Mouse (Mus musculus) ES-E14 (cell line): ENCODE results near the gene Ubap2l. TPM values are rescaled to one million over a fixed set of nuclear protein-coding genes. Genes with fewer than 3 reads are reported as not detected.

Experiments used
- DNase-seq: peaks from one replicate; pipeline ENCODE4 v3.0.0-alpha.2; 2013; ENCODE audit warnings: low read depth, low spot score
- H3K27ac ChIP-seq: 2 replicates; pipeline ENCODE4 v1.5.1; 2012; ENCODE audit warnings: low read depth, mild to moderate bottlenecking, low read length, moderate library complexity, mixed read lengths; ENCODE audit not compliant: poor library complexity, insufficient read depth, severe bottlenecking
- H3K36me3 ChIP-seq: 2 replicates; pipeline ENCODE4 v1.6.1; 2012; ENCODE audit warnings: mild to moderate bottlenecking, low read length, moderate library complexity, mixed read lengths; ENCODE audit not compliant: control insufficient read depth, poor library complexity, insufficient read depth, severe bottlenecking
- H3K4me1 ChIP-seq, 2 experiments: fragments of 150-350 bp in 1 of 2; sonication (generic) in 1 of 2; 2 replicates each; pipeline ENCODE4 v1.6.1; 2012; ENCODE audit warnings: low read length in 2 of 2, mild to moderate bottlenecking in 1 of 2, mixed read lengths in 1 of 2; ENCODE audit not compliant: control insufficient read depth in 2 of 2, insufficient read depth in 2 of 2, poor library complexity in 1 of 2
- H3K4me3 ChIP-seq, 2 experiments: fragments of 150-350 bp in 1 of 2; sonication (generic) in 1 of 2; 2 replicates each; pipeline ENCODE4 v1.5.1; 2012; ENCODE audit warnings: low read length in 2 of 2, low read depth in 1 of 2, mild to moderate bottlenecking in 1 of 2, mixed read lengths in 1 of 2; ENCODE audit not compliant: insufficient read depth in 1 of 2, poor library complexity in 1 of 2, severe bottlenecking in 1 of 2
- H3K9ac ChIP-seq: 2 replicates; pipeline ENCODE4 v1.6.1; 2012; ENCODE audit warnings: low read depth, mild to moderate bottlenecking, low read length, mixed read lengths; ENCODE audit not compliant: poor library complexity, insufficient read depth, severe bottlenecking
- H3K9me3 ChIP-seq: fragments of 150-350 bp; sonication (generic); 2 replicates; pipeline ENCODE4 v1.6.1; 2012; ENCODE audit warnings: low read depth, mild to moderate bottlenecking, low read length; ENCODE audit not compliant: control insufficient read depth, insufficient read depth
- CHD2 ChIP-seq: IDR thresholded peaks from 2 replicates; pipeline ENCODE4 v1.6.1; 2014; ENCODE audit warnings: mild to moderate bottlenecking, low read depth, low read length, inconsistent platforms
- HCFC1 ChIP-seq: IDR thresholded peaks from 2 replicates; pipeline ENCODE4 v1.6.1; 2012; ENCODE audit warnings: low read length, inconsistent platforms, borderline replicate concordance; ENCODE audit not compliant: insufficient read depth
- MAFK ChIP-seq: IDR thresholded peaks from 2 replicates; pipeline ENCODE4 v1.6.1; 2014; ENCODE audit warnings: mild to moderate bottlenecking, low read depth, low read length, inconsistent platforms; ENCODE audit not compliant: insufficient read depth
- ZC3H11A ChIP-seq: IDR thresholded peaks from 2 replicates; pipeline ENCODE4 v1.6.1; 2012; ENCODE audit warnings: low read depth, mild to moderate bottlenecking, inconsistent platforms, low read length, borderline replicate concordance
- ZNF384 ChIP-seq: IDR thresholded peaks from 2 replicates; pipeline ENCODE4 v1.6.1; 2012; ENCODE audit warnings: low read depth, low read length, inconsistent platforms
- in situ Hi-C, 2 experiments: fragments of 600-800 bp; cut with MboI; formaldehyde crosslinking; loops; one replicate each; pipeline ENCODE4 v1.15.1; 2025; ENCODE audit warnings: low sequenced_read_pairs in 2 of 2, inconsistent platforms in 1 of 2; ENCODE audit not compliant: unreplicated experiment in 2 of 2
- total RNA-seq: library from RNA; depleted of rRNA; stranded (reverse); fragments of 300-350 nt; gene quantifications from 2 replicates; pipeline ENCODE4 v1.2.3, GENCODE M21; 2012

The Ubap2l gene
- total RNA-seq, 1 experiment, result 109 TPM

DNA sequence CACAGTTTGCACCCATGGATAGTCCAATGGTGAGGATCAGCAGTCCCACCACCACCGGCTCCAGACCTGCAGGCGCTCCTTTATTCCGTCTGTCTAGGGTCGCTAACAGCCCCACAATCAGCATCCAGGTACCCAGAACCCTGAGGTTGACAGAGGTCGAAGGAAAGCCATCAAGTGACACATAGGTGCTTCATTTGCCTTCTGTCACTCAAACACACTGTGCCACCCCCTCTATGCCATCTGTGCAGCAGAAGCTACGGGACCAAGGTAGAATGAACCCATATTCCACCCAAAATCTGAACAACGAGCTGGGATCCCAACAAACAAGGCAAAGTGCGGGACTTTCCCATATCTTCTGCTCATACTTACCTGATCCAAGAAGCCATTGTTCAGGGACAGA, 86.9 kb downstream of the Ubap2l start:
- Histone ChIP-seq H3K4me3 (no peak overlapping the region), H3K9ac (no peak overlapping the region), H3K27ac (no peak overlapping the region), H3K4me1 (peaks cover 0 to 10% of the 10 kb centered on the region in 2 experiments; a peak in 3 of 4 replicates), H3K9me3 (no peaks in the 10 kb centered on the region), H3K36me3 (no peaks in the 10 kb centered on the region)
- in situ Hi-C loops, result no loop called here
- TF ChIP-seq HCFC1 (no peak), CHD2 (no peak)
- no peak for DNase-seq

DNA sequence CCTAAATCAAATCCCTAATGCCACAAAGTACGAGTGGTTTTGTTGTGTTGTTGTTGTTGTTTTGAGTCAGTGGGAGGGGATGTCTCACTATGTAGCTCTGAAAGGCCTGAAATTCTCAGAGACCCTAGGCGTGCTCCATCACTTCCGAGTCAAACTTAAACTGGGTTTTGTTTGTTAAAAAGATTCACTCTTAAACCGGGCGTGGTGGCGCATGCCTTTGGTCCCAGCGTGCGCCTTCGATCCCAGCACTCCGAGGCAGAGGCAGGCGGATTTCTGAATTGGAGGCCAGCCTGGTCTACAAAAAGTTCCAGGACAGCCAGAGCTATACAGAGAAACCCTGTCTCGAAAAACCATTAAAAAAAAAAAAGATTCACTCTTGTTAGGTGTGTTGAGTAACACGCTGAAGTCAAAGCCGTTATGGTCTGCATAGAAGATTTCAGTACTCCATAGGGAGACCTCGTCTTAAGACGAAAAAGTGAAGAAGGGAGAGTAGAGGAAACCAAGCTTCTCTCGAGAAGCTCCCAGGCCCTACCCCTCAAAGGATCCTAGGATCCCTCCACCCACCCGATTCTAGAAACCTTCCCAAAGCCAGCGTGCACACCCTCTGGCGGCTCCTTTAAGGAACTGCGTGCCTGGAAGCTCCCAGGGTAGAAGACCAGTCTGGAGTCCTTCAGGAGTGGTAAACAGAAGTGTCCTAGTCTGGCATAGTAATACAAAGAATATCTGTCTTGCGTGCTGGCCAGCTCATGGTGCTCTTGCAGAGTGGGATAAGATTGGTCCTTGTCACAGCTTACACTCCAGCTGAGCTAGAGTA, 88.3 kb downstream of the Ubap2l start:
- TF ChIP-seq CHD2, result no peak
- no peak for TF ChIP-seq HCFC1
- no peak for TF ChIP-seq ZNF384
- no peak for TF ChIP-seq ZC3H11A
- no peak for TF ChIP-seq MAFK
- peak overlapping the region; percentile 87 for H3K9ac ChIP-seq
- H3K4me1 ChIP-seq, result peaks cover 0 to 13% of the 10 kb centered on the region in 2 experiments; a peak in 3 of 4 replicates
- H3K36me3 ChIP-seq, result no peaks in the 10 kb centered on the region
- H3K27ac ChIP-seq, result 0 out of 2 replicates have a peak overlapping the region, but pooled peaks have one; percentile 48
- peak; percentile 89 for DNase-seq
- in situ Hi-C loops, result no loop called here
- H3K9me3 ChIP-seq, result no peaks in the 10 kb centered on the region
- peak overlapping the region; percentile 87 to 90 for H3K4me3 ChIP-seq

DNA sequence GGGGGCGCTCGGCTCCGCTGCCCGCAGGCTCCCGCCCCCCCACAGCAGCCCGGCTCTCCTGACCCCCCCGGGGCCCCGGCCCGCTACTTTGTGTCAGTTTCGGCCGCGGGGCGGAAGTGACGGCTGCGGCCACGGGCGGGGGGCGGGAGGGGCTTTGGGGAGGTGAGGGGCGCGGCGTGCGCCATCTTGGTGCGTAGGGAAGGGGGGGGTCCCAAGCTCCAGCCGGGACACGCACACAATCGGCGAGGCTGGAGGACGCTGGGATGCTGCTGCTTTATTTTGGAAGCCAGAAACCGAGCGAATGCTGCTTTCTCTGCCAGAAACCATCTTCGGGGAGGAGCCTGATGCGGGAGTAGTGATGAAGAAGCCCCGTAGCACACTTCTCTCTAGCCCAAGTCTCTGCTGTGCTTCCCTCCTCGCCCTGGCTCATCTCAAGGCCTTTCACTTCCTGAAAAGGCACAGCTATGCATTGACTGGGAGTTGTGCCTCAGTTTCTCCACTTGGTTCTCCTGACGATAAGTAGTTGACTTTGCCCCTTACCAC, 89.1 kb downstream of the Ubap2l start, which contains the start of gene Atp8b2:
Gene Atp8b2, minus strand, starts transcription at position 288 of the 543 bp plus-strand sequence.
- TF ChIP-seq CHD2 (no peak), ZNF384 (no peak), MAFK (no peak), ZC3H11A (no peak), HCFC1 (no peak)
- H3K4me1 ChIP-seq, result peaks cover 0 to 17% of the 10 kb centered on the region in 2 experiments; a peak in 3 of 4 replicates

DNA sequence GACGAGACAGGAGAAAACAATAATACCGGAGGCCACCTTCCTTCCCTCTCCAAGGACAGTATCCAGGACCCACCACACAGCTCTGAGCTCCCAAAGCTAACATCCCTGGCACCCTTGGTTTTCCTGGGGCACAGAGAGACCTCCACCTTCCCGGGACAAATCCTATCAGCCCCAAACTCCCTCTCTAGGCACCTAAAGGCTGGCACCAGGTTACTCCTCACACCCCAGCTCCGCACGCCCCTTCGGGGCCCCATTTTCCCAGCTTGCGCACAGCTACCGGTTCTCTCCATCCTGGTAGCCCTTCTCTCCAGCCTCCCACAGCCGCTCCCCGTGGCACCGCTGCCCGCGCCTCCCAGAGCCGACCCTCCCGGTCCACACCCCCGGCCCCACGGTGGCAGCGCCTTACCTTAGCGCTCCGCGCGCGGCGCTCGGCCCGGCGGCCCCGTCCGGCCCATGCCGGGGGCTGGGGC, 89.6 kb downstream of the Ubap2l start:
- in situ Hi-C loops, result no loop called here
- no peak overlapping the region for H3K27ac ChIP-seq
- DNase-seq, result no peak
- peak overlapping the region; percentile 87 for H3K9ac ChIP-seq
- H3K9me3 ChIP-seq, result no peaks in the 10 kb centered on the region
- peaks cover 0 to 17% of the 10 kb centered on the region in 2 experiments; a peak in 3 of 4 replicates for H3K4me1 ChIP-seq
- H3K36me3 ChIP-seq, result no peaks in the 10 kb centered on the region
- H3K4me3 ChIP-seq, result peak overlapping the region; percentile 87 to 90
- no peak for TF ChIP-seq HCFC1
- TF ChIP-seq MAFK, result no peak
- TF ChIP-seq ZNF384, result no peak
- TF ChIP-seq CHD2, result no peak
- TF ChIP-seq ZC3H11A, result no peak

More for the DNA sequence above, 89.1 kb downstream of the Ubap2l start, which contains the start of gene Atp8b2:
- H3K36me3 ChIP-seq, result no peaks in the 10 kb centered on the region
- peak within 1 kb of the TSS; percentile 87 to 90 for H3K4me3 ChIP-seq
- peak within 1 kb of the TSS; percentile 87 for H3K9ac ChIP-seq
- peak within 1 kb of the TSS; percentile 48; the same call in 1 of the 2 replicates for H3K27ac ChIP-seq
- in situ Hi-C loops, result no loop called here
- no peak for DNase-seq
- no peaks in the 10 kb centered on the region for H3K9me3 ChIP-seq
